In genomic region chr8:93197685-93198525, GRCm38 (mm10) we compare ENCODE assay signal across 11 mouse cellular contexts. TPM values are rescaled to one million over a fixed set of nuclear protein-coding genes. Genes with fewer than 3 reads are reported as not detected.
A peak's percentile ranks its signal among the peaks of the same experiment; 100 is the strongest.
DNase-seq lines count a peak whose midpoint lies in the region; ATAC-seq lines count a peak whose summit lies in the region.
"Had no signal": no experiment of that assay in that cellular context is flagged by ENCODE, and none has a peak within 500 bp of the region (broad histone marks: within the 10 kb centered on the region; RNA-seq: fewer than 3 reads in every experiment).

Gene Ces1d (minus strand): TSS chr8:93197838.

- H3K9me3 ChIP-seq in heart, embryonic 10.5 days, result no peaks in the 10 kb centered on the region
- H3K9me3 ChIP-seq in intestine, embryonic 16.5 days (ENCODE audit: control insufficient read depth, low read length), result no peaks in the 10 kb centered on the region
- H3K9me3 ChIP-seq in hindbrain, embryonic 11.5 days (ENCODE audit: control insufficient read depth, low read length), result no peaks in the 10 kb centered on the region
- H3K9me3 ChIP-seq: neural tube, embryonic 13.5 days had no signal

- DNase-seq in heart, adult 11 months, result peak; percentile 99
- DNase-seq in heart, embryonic 10.5 days (ENCODE audit: low spot score), result no peak
- peak; percentile 38 for DNase-seq in adrenal gland, postnatal 14 days
- DNase-seq in lung, postnatal 25 days (ENCODE audit: low spot score), result peak; percentile 93
- DNase-seq in hindbrain, embryonic 11.5 days (ENCODE audit: low spot score), result no peak
- no peak for DNase-seq in frontal cortex, postnatal 10 days (ENCODE audit: low spot score in 2 of 2)

- H3K27me3 ChIP-seq in heart, embryonic 10.5 days (ENCODE audit: insufficient read depth, poor library complexity, severe bottlenecking), result no peaks in the 10 kb centered on the region
- H3K27me3 ChIP-seq in intestine, embryonic 16.5 days (replicated peaks; ENCODE audit: control insufficient read depth, insufficient read depth, low read length), result no peaks in the 10 kb centered on the region
- no peaks in the 10 kb centered on the region for H3K27me3 ChIP-seq in hindbrain, embryonic 11.5 days (ENCODE audit: control insufficient read depth, insufficient read depth, low read length)
- H3K27me3 ChIP-seq: neural tube, embryonic 13.5 days had no signal

- H3K36me3 ChIP-seq in heart, embryonic 10.5 days, result no peaks in the 10 kb centered on the region
- H3K36me3 ChIP-seq in intestine, embryonic 16.5 days (ENCODE audit: control insufficient read depth, insufficient read depth, low read length), result no peaks in the 10 kb centered on the region
- H3K36me3 ChIP-seq in hindbrain, embryonic 11.5 days (ENCODE audit: control insufficient read depth, insufficient read depth, low read length), result no peaks in the 10 kb centered on the region
- H3K36me3 ChIP-seq: neural tube, embryonic 13.5 days had no signal

- no peak within 1 kb of the TSS for H3K27ac ChIP-seq in heart, embryonic 10.5 days
- no peak within 1 kb of the TSS for H3K27ac ChIP-seq in intestine, embryonic 16.5 days (ENCODE audit: low read length)
- no peak within 1 kb of the TSS for H3K27ac ChIP-seq in hindbrain, embryonic 11.5 days (ENCODE audit: low read depth, low read length)
- H3K27ac ChIP-seq: neural tube, embryonic 13.5 days had no signal

- 75% methylated on average over 8 of the region's 8 CpGs for WGBS in heart, embryonic 10.5 days
- 69% methylated on average over 8 of the region's 8 CpGs for WGBS in intestine, embryonic 16.5 days
- 84% methylated on average over 8 of the region's 8 CpGs for WGBS in hindbrain, embryonic 11.5 days

- ATAC-seq in intestine, embryonic 16.5 days, result peak; percentile 95
- no peak for ATAC-seq in hindbrain, embryonic 11.5 days (ENCODE audit: low FRiP score)
- no peak for ATAC-seq in monocyte, adult 5-6 weeks (replicated peaks; ENCODE audit: insufficient number of reproducible peaks, low FRiP score, low TSS enrichment, poor library complexity, severe bottlenecking)

- H3K4me3 ChIP-seq in heart, embryonic 10.5 days, result no peak within 1 kb of the TSS
- no peak within 1 kb of the TSS for H3K4me3 ChIP-seq in intestine, embryonic 16.5 days (ENCODE audit: low read length)
- H3K4me3 ChIP-seq in hindbrain, embryonic 11.5 days (ENCODE audit: low read depth, low read length), result no peak within 1 kb of the TSS
- H3K4me3 ChIP-seq: erythroblast, embryonic 14.5 days; neural tube, embryonic 13.5 days had no signal

- H3K4me1 ChIP-seq in heart, embryonic 10.5 days, result 0 out of 2 replicates have a peak, but pooled peaks cover 3% of the 10 kb centered on the region
- H3K4me1 ChIP-seq in intestine, embryonic 16.5 days (ENCODE audit: control insufficient read depth, insufficient read depth, low read length), result no peaks in the 10 kb centered on the region
- H3K4me1 ChIP-seq in hindbrain, embryonic 11.5 days (replicated peaks; ENCODE audit: control insufficient read depth, insufficient read depth, low read length), result no peaks in the 10 kb centered on the region
- H3K4me1 ChIP-seq: neural tube, embryonic 13.5 days had no signal

- H3K4me2 ChIP-seq in intestine, embryonic 16.5 days (ENCODE audit: low read depth, low read length), result no peak within 1 kb of the TSS
- H3K4me2 ChIP-seq in hindbrain, embryonic 11.5 days (replicated peaks; ENCODE audit: low read depth, low read length), result no peak within 1 kb of the TSS
- H3K4me2 ChIP-seq: neural tube, embryonic 13.5 days had no signal

- no peak within 1 kb of the TSS for H3K9ac ChIP-seq in intestine, embryonic 16.5 days (ENCODE audit: low read depth, low read length)
- no peak within 1 kb of the TSS for H3K9ac ChIP-seq in hindbrain, embryonic 11.5 days (ENCODE audit: low read depth, low read length)
- H3K9ac ChIP-seq: neural tube, embryonic 13.5 days had no signal

RNA-seq across cellular contexts. Expression of gene Ces1d, which starts in this region (rescaled TPM):
- 0.70 TPM in 1 of 2 replicates, not detected in the other for polyA plus RNA-seq in heart, embryonic 10.5 days (2016; fragmentation: Nextera tagmentation; extraction: Ambion mirVana)
- total RNA-seq in adrenal gland, postnatal 14 days (2021), result 584 and 637 TPM in 2 replicates
- 1.2 and 1.4 TPM in 2 replicates for polyA plus RNA-seq in intestine, embryonic 16.5 days (2015; fragmentation: Nextera tagmentation; extraction: Ambion mirVana)
- 0.53 TPM in 1 of 2 replicates, not detected in the other for polyA plus RNA-seq in hindbrain, embryonic 11.5 days (2014; fragmentation: Nextera tagmentation; extraction: Ambion mirVana)
- not detected in 3 replicates for total RNA-seq in monocyte, adult 5-6 weeks (2017)
- total RNA-seq: left cerebral cortex, postnatal 25 days had no signal
- polyA plus RNA-seq: erythroblast, embryonic 14.5 days had no signal

Comparison
In these comparisons a context has a peak if more than half of its experiments do, and no peak if none do; other contexts are left out.
1. RNA of gene Ces1d (total RNA-seq): 584 to 637 TPM in adrenal gland, postnatal 14 days; not detected in monocyte, adult 5-6 weeks; every median in the first group is over 100 times any median in the second.
2. DNase-seq: peak in heart, adult 11 months (single experiment), adrenal gland, postnatal 14 days (single experiment) and lung, postnatal 25 days (single experiment); none in heart, embryonic 10.5 days (single experiment), hindbrain, embryonic 11.5 days (single experiment) and frontal cortex, postnatal 10 days (0 of 2).